Mouse (Mus musculus) kidney, adult 8-10 months (tissue): ENCODE data around the gene Tspo2.
A peak's percentile ranks its signal among the peaks of the same experiment; 100 is the strongest.

ENCODE experiments used
- DNase-seq, 2 experiments: peaks; one replicate each; pipeline ENCODE4 v3.0.0; 2022

Gene Tspo2

DNA sequence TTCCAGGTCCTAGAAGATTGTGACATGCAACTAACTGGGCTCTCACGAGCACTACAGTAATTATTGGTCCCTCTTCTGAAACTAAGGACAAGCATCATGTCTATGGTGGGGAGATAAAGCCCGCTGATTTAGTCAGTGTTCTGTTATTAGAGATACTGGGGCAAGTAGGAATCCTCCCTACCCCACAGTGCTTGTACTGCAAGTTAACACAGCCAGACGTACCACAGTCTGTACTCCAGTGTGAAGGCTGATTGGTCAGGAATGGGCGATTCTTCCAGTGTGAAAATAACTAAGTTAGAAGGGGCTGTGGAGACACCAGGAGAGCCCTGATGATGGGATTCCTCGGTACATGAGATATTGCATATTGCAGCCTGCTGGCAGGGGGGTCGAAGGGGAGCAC, 33.8 kb downstream of the Tspo2 start:
- DNase-seq = no peak

DNA sequence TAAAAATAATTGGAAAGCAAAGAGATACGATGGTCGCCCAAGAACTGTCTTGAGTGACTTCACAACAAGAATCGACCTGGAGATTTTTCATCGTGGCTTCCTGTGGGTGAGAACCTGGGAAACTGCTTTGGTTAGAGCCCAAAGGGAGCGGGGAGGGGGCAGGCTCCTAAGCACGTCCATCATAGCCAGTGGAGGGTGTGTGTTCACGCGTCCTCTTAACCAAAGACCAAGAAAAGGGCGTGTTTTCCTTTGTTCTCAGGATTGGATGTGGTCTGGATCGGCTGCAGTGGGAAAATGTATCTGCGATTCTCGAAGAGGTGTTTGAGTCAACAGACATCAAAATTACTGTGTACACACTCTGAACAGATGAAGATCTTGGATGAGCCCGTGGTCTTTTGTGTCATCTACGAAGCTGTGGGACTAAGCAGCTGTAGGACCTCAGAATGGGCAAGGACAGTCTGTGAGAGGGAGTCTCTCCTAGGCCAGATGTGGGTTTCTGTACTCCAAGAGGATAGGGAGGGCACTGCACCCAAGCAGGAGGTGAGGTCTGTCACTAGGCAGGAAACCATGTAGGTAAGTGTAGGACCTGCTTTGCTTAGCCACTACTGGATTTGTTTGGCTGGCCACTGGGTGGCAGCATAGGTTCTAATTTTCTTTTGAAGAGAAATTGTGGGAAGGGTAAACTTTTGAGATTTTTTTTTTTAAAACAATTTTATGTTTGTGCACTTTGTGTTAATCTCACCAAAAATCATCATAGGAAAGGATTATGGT, 34.7 kb downstream of the Tspo2 start:
- DNase-seq = peak; percentile 59 to 75

DNA sequence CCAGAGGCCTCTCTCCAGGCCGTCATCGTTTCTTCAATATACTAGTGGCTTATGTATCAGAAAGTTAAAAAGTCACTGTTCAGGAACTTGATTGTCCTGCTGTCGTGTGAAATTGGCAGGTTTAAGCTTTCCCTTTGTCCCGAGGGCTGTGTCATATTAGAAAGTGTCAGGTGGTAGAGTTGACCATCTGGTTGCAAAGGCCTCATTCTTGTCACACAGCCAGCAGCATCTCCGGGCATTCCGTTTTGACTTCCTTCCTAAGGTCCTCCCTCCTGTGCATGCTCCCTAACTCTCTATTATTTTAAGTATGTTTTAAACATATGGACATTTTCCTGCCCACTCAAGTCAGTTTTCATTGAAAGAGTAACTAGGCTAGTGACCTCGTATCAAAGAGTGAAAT, 35.3 kb downstream of the Tspo2 start:
- DNase-seq = peak in 1 of 2 experiments; percentile 40

DNA sequence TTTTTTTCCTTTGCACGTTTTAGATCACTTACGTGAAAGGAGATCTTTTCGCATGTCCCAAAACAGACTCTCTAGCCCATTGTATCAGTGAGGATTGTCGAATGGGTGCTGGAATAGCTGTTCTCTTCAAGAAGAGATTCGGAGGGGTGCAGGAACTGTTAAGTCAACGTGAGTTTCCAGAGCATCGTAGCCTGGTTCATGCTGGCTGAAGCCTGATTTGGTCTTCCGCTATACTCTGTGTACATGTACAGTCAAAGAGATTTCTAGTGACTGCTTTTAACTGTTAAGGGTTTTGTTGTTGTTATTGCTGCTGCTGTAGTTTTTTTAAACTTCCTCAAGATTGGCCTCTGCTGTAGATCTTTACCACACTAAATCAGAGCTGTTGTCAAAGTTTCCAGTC, 40.1 kb downstream of the Tspo2 start:
- DNase-seq = no peak

DNA sequence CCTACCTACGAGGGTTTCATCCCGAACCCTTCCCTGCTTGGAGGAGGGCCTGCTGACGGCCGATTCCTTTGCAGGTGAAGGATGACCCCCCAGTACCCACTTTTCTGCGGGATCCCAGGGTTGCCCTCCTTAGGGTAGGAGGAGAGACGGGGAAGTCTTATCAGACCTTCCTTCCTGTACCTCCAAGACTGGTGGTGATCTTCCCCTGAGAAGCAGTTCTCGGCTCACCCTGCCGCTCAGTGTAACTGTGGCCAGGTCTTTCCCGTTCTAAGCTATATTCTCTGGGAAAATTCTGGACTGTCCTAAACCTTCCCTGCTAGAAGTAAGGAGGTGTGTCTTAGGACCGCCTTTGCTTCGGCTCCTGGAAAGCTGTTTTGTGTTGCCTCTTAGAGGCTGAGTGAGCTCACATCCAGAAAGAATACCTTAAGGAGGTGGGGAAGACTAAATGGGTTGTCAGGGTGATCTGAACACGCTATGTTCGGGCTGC, 41.0 kb downstream of the Tspo2 start:
- DNase-seq = no peak

DNA sequence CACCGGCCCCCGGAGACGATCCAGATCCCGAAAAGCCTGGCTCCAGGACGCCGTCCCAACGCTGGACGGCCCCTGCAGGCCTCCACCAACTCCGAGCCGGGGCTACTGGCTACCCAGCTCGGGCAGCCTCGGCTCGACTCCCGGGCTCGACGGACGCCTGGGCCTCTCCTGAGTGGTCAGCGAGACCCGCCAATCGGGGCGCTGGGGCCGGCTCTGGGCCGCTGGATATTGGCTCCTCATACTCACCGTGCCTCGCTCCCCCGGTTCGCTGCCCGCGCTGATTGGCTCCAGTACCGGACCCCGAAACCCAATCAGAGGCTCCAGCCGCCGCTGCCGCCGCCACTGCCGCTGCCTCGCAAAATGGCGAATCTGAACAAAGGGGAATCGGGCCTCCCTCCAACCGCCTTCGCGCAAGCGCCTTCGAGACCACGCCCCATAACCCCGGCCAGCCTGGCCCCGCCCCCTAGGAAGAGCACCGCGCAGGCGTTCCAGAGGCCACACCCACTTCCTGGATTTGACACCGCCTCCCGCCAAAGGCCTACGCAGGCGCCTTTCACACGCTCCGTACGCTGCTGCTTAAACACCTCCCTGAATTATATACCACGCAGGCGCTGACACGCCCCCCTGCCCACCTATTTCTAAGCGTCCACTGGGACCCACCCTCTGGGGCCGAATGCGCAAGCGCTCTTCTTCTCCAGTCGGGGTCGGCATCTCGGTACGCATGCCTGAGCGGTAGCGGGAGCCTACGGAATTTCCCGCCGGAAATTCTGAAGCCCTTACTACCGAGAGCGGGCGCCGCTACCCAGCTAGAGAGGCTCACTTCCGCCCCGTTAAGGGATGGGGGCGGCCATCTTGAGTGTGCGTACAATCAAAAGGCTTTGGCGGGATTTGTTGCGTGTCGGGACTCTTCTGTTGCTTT, 41.7 kb downstream of the Tspo2 start, which contains the start of the genes Nfya and Oard1:
Gene Nfya, minus strand, starts transcription at position 527 of the 919 bp plus-strand sequence.
Gene Oard1, plus strand, starts transcription at position 635 of the 919 bp plus-strand sequence.
- peak; percentile 100 for DNase-seq

DNA sequence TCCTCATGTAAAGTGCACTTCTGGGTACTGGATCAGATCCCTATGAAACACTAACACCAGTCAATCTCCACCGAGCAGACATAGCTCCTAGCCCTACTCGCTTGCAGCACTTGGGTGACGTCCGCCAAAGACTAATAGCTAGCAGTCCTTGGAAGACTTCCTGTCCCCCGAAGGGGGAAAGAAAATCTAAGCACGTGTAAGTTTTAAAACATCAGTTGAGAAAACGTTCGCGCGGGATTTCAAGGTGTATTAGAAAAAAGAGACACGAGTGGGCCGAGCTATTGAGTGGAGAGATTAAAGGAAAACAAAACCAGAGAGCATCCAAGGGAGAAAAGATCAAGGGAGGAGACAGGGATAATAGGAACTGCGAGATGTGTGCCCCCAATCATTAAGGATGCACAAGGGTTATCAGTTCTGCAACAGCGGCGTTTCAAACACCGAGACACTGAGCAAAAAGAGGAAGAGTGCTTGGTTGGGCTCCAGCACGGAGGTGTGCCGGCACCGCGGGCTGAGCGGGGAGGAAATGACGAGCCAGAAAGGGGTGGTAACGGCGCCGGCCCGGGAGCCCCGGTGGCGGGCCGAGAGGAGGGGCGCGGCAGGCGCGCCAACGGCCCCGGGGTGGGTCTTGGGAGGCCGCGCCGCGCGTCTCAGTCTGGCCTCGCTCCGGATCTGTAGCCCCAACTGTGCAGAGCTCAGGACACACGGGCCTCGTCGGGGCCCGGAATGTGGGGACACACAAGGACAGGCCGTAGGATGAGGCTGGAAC, 42.6 kb downstream of the Tspo2 start:
- DNase-seq = peak; percentile 63 to 69

DNA sequence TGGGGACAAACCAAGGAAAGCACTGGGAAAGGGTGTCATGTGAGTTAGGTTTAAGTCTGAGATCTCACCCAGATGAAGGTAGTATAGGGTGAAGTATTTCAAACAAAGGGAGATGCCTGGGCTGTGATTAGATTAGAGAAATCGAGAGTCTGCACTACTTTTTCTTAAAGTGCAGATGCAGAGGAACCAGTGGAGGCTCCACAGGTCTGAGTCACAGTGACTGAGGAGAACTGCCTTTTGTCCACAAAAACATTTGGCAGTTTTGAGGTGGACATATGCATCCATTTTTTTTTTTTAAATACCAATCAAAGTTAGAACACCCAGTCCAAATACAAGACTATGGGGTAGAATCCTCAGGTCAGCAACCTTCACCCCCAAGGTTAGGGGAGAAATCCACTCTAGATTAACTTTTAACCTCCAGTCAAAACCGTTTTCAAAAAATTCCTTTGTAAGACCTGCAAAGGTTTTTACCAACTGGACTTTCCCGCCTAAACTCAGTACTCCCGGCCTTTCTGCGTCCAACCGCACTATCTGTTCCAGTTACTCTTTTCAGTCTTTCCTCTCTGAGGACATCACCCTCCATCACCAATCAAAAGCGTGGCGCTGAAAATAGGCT, 43.3 kb downstream of the Tspo2 start:
- DNase-seq = peak in 1 of 2 experiments; percentile 40

DNA sequence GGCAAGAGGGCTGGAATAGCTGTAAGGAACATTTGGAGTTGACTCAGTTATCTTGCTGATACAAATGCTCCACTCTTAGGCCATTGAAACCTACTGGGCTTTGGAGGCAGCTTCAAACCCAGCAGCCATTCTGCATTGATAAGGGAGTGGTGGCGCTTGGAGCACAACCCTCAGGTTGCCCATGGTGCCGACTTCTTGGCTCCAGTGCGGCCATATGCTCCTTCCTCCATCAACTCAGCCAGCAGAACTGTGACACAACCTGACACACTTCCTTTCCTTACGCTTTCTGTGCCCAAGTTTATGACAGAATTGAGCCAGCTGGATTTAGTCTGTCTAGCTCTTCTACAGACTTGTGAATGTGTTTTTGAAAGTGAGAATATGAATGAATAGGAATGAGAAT, 44.2 kb downstream of the Tspo2 start:
- no peak for DNase-seq

DNA sequence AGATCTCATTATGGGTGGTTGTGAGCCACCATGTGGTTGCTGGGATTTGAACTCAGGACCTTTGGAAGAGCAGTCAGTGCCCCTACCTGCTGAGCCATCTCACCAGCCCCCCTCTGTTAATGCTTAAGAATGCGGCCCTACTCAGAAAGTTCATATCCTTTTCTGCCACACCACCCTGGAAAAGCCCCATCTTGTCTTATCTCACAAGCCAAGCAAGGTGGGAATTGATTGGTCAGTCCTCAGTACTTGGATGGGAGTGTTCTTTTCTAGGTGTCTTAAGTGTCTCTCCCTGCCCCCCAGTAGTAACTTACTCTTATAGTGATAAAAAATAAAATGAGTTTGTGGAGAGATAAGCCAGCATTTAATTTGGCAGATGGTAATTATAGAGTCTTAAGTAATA, 46.6 kb downstream of the Tspo2 start:
- DNase-seq = no peak

DNA sequence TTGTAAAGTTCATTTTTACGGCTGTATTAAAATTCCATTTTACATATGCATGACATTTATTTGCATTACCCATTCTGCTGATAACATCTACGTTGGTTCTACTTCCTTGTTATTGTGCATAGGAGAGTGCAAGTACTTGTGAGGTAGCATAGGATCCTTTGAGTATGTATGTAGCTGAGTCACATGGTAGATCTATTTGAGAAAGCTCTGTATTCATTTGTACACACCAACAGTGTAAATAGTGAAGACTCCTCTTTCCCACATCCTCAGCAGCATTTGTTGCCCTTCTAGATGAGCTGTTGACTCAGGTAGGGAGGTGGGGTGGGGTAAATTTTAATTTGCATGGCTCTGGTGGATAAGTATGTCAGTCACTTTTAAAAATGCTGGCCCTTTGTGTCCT, 47.5 kb downstream of the Tspo2 start:
- DNase-seq = no peak

DNA sequence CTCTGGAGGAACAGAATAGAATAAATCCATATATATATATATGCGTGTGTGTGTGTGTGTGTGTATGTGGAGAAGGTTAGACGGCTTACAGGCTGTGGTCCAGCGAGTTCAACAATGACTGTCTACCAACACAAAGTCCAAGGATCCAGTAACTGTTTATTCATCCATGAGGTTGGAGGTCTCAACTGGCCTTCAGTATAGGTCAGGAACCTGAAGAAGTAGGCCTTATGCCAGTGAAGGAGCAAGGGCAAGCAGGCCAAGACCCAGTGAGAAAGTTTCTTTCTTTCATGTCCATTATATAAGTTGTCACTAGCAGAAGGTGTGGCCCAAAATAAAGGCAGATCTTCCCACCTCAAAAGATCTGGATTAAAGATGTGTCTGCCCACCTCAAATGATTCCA, 48.6 kb downstream of the Tspo2 start:
- DNase-seq = peak in 1 of 2 experiments; percentile 45

DNA sequence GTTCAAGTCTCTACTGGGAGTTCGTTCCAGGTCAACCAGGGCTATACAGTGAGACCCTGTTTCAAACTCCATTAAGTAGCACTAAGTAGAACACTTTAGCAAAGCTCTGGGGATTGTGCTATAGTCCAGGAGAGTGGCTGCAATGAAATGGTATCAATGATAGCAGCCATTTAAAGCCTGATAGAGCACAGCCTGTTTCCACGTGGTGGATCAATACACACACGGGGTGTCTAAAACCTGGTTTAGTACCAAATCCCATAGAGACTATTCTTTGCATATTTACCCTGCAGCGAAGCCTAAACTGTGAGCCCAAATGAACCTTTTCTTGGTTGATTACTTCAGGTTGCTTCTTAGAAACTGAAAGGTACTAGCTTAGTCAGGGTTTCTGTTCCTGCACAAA, 49.6 kb downstream of the Tspo2 start:
- DNase-seq = no peak
